Mouse (Mus musculus): ENCODE measurements around the gene 4930519G04Rik. TPM values are rescaled to one million over a fixed set of nuclear protein-coding genes. Genes with fewer than 3 reads are reported as not detected.
"Not testable (repeated sequence)": the region's sequence is repeated elsewhere in the genome, so short reads cannot be mapped to it uniquely, and the experiment has no call there.

The 4930519G04Rik gene
- polyA plus RNA-seq, 1 experiment, result not detected

DNA sequence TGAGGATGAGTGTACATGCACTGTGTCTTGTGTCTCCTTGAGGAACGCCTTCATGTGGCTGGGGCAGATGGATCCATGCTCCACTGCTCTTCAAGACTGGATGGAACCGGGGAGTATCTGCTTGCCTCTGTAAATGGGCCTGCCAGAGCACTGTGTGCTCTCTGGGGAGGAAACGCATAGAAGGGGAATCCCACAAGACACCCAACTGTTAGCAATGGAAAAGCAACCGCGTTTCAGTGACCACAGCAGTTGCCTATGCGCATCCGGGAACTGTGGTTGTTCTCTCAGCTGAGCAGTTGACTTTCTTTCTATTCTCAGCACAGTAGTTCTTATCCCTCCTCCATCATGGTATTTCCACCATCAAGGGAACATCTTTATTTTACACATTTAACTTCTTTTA is 11.3 kb downstream of the 4930519G04Rik start:
- H3K4me3 ChIP-seq (ENCODE audit: insufficient read depth, poor library complexity, severe bottlenecking), result no peak overlapping the region

GRCm38 (mm10) chr5:114865279-114865678 is 11.8 kb downstream of the 4930519G04Rik start:
- TF ChIP-seq MYOD1 (IDR thresholded peaks at IDR 0.05; ENCODE audit: control insufficient read depth, insufficient read length, low read depth) (no peak), MAX (IDR thresholded peaks at IDR 0.05) (no peak), MYOG (IDR thresholded peaks at IDR 0.05; ENCODE audit: control insufficient read depth, extremely low read depth, insufficient read length) (no peak), USF1 (IDR thresholded peaks at IDR 0.05; ENCODE audit: low read depth) (no peak), FOSL1 (IDR thresholded peaks at IDR 0.05; ENCODE audit: insufficient read depth, low read length, poor library complexity, severe bottlenecking) (no peak), CEBPB (IDR thresholded peaks at IDR 0.05; ENCODE audit: low read depth) (no peak), CTCF (IDR thresholded peaks at IDR 0.05; ENCODE audit: control insufficient read depth, insufficient read depth, insufficient read length) (no peak)
- Histone ChIP-seq H3K79me2 (ENCODE audit: control insufficient read depth, insufficient read depth) (no peaks in the 10 kb centered on the region), H3ac (ENCODE audit: control insufficient read depth, insufficient read length, low read depth) (no peak overlapping the region), H3K36me3 (ENCODE audit: control insufficient read depth, insufficient read depth) (no peaks in the 10 kb centered on the region), H3K79me3 (ENCODE audit: low read depth) (no peaks in the 10 kb centered on the region), H3K27me3 (ENCODE audit: control insufficient read depth, insufficient read depth, insufficient read length) (peaks cover 17% of the 10 kb centered on the region), H3K4me3 (ENCODE audit: insufficient read depth, poor library complexity, severe bottlenecking) (no peak overlapping the region)

More for the DNA sequence above, 11.3 kb downstream of the 4930519G04Rik start:
- Histone ChIP-seq H3K36me3 (ENCODE audit: control insufficient read depth, insufficient read depth) (no peaks in the 10 kb centered on the region), H3K79me3 (ENCODE audit: low read depth) (no peaks in the 10 kb centered on the region), H3K79me2 (ENCODE audit: control insufficient read depth, insufficient read depth) (no peaks in the 10 kb centered on the region), H3ac (ENCODE audit: control insufficient read depth, insufficient read length, low read depth) (no peak overlapping the region), H3K27me3 (ENCODE audit: control insufficient read depth, insufficient read depth, insufficient read length) (peaks cover 13% of the 10 kb centered on the region)
- TF ChIP-seq MYOG (IDR thresholded peaks at IDR 0.05; ENCODE audit: control insufficient read depth, extremely low read depth, insufficient read length), result no peak
- TF ChIP-seq FOSL1 (IDR thresholded peaks at IDR 0.05; ENCODE audit: insufficient read depth, low read length, poor library complexity, severe bottlenecking), result no peak
- no peak for TF ChIP-seq MAX (IDR thresholded peaks at IDR 0.05)
- no peak for TF ChIP-seq MYOD1 (IDR thresholded peaks at IDR 0.05; ENCODE audit: control insufficient read depth, insufficient read length, low read depth)
- TF ChIP-seq CEBPB (IDR thresholded peaks at IDR 0.05; ENCODE audit: low read depth), result no peak
- TF ChIP-seq CTCF (IDR thresholded peaks at IDR 0.05; ENCODE audit: control insufficient read depth, insufficient read depth, insufficient read length), result no peak
- no peak for TF ChIP-seq USF1 (IDR thresholded peaks at IDR 0.05; ENCODE audit: low read depth)

DNA sequence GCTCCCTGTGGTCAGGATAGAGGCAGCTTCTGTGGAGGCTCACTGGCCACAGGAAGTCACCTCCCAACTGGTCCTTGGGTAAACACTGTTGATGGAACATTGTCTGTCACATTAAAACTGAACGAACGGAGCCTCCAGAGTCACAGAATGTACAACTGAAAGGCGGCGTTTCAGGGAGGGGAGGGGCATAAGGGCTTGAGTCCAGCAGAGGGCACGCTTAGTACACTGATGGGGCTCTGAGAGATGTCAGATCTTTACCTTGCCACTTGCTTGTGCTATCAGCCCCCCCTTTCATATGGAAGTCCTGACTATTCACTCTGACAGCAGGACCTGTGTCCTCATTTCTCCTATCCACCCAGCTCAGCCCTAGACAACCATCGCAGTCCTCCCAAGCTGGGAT is 22.4 kb downstream of the 4930519G04Rik start:
- Histone ChIP-seq H3K79me3 (ENCODE audit: low read depth) (no peaks in the 10 kb centered on the region), H3K27me3 (ENCODE audit: control insufficient read depth, insufficient read depth, insufficient read length) (peaks cover 47% of the 10 kb centered on the region), H3ac (ENCODE audit: control insufficient read depth, insufficient read length, low read depth) (no peak overlapping the region), H3K4me3 (ENCODE audit: insufficient read depth, poor library complexity, severe bottlenecking) (no peak overlapping the region), H3K36me3 (ENCODE audit: control insufficient read depth, insufficient read depth) (no peaks in the 10 kb centered on the region), H3K79me2 (ENCODE audit: control insufficient read depth, insufficient read depth) (no peaks in the 10 kb centered on the region)
- TF ChIP-seq MAX (IDR thresholded peaks at IDR 0.05) (no peak), CEBPB (IDR thresholded peaks at IDR 0.05; ENCODE audit: low read depth) (no peak), CTCF (IDR thresholded peaks at IDR 0.05; ENCODE audit: control insufficient read depth, insufficient read depth, insufficient read length) (no peak)

DNA sequence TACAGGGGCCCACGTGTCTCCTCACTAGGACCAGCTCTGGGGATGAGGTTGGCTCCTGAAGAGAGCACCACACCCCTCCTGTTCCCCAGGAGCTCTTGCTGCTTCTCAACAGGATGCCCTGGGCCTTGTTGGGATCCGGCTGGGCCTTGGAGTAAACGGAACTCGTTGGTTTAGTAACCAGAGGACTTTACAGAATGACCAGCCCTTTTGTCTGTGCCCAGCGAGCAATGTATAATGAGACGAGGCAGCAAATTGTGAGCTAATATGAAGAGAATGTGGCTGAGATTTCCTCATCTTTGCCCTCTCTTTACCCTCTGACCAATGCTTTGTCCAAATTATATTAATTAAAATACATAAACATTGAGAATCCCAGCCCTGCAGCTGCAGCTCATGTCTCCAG is 22.9 kb downstream of the 4930519G04Rik start:
- no peak for TF ChIP-seq FOSL1 (IDR thresholded peaks at IDR 0.05; ENCODE audit: insufficient read depth, low read length, poor library complexity, severe bottlenecking)
- TF ChIP-seq MYOG (IDR thresholded peaks at IDR 0.05; ENCODE audit: control insufficient read depth, extremely low read depth, insufficient read length), result no peak
- no peak for TF ChIP-seq CEBPB (IDR thresholded peaks at IDR 0.05; ENCODE audit: low read depth)
- no peak for TF ChIP-seq USF1 (IDR thresholded peaks at IDR 0.05; ENCODE audit: low read depth)
- no peak for TF ChIP-seq MYOD1 (IDR thresholded peaks at IDR 0.05; ENCODE audit: control insufficient read depth, insufficient read length, low read depth)
- no peak for TF ChIP-seq MAX (IDR thresholded peaks at IDR 0.05)
- TF ChIP-seq CTCF (IDR thresholded peaks at IDR 0.05; ENCODE audit: control insufficient read depth, insufficient read depth, insufficient read length), result no peak
- Histone ChIP-seq H3K4me3 (ENCODE audit: insufficient read depth, poor library complexity, severe bottlenecking) (no peak overlapping the region), H3K79me2 (ENCODE audit: control insufficient read depth, insufficient read depth) (no peaks in the 10 kb centered on the region), H3K27me3 (ENCODE audit: control insufficient read depth, insufficient read depth, insufficient read length) (peaks cover 47% of the 10 kb centered on the region), H3ac (ENCODE audit: control insufficient read depth, insufficient read length, low read depth) (no peak overlapping the region), H3K36me3 (ENCODE audit: control insufficient read depth, insufficient read depth) (no peaks in the 10 kb centered on the region), H3K79me3 (ENCODE audit: low read depth) (no peaks in the 10 kb centered on the region)

GRCm38 (mm10) chr5:114877487-114877886 is 24.0 kb downstream of the 4930519G04Rik start:
- TF ChIP-seq MAX (IDR thresholded peaks at IDR 0.05), result no peak
- no peak for TF ChIP-seq MYOD1 (IDR thresholded peaks at IDR 0.05; ENCODE audit: control insufficient read depth, insufficient read length, low read depth)
- TF ChIP-seq CTCF (IDR thresholded peaks at IDR 0.05; ENCODE audit: control insufficient read depth, insufficient read depth, insufficient read length), result no peak
- TF ChIP-seq USF1 (IDR thresholded peaks at IDR 0.05; ENCODE audit: low read depth), result no peak
- no peak for TF ChIP-seq CEBPB (IDR thresholded peaks at IDR 0.05; ENCODE audit: low read depth)
- TF ChIP-seq FOSL1 (IDR thresholded peaks at IDR 0.05; ENCODE audit: insufficient read depth, low read length, poor library complexity, severe bottlenecking), result no peak
- TF ChIP-seq MYOG (IDR thresholded peaks at IDR 0.05; ENCODE audit: control insufficient read depth, extremely low read depth, insufficient read length), result no peak

DNA sequence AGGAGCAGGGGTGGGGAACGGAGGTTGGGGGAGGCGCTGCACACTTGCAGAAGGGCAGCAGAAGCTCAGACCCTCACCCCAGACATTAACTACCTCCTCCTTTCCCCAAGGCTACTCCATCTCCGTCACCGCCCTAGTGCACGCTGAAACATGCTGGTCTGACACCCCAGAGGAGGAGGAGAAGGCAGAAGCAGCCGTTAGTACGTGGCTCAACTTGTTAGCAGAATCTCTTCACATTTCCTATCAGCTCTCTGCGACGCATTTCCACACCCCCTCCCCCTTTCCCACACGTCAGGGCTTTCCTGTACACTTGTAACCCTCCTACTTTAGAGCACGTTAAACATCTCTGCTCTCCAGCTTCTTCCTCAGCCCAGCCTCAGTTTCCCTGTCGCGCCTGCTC is 25.9 kb downstream of the 4930519G04Rik start:
- Histone ChIP-seq H3K79me2 (ENCODE audit: control insufficient read depth, insufficient read depth) (no peaks in the 10 kb centered on the region), H3K27me3 (ENCODE audit: control insufficient read depth, insufficient read depth, insufficient read length) (peaks cover 24% of the 10 kb centered on the region), H3K79me3 (ENCODE audit: low read depth) (no peaks in the 10 kb centered on the region), H3K4me3 (ENCODE audit: insufficient read depth, poor library complexity, severe bottlenecking) (no peak overlapping the region), H3K36me3 (ENCODE audit: control insufficient read depth, insufficient read depth) (no peaks in the 10 kb centered on the region), H3ac (ENCODE audit: control insufficient read depth, insufficient read length, low read depth) (no peak overlapping the region)
- TF ChIP-seq FOSL1 (IDR thresholded peaks at IDR 0.05; ENCODE audit: insufficient read depth, low read length, poor library complexity, severe bottlenecking) (no peak), CEBPB (IDR thresholded peaks at IDR 0.05; ENCODE audit: low read depth) (no peak), MYOG (IDR thresholded peaks at IDR 0.05; ENCODE audit: control insufficient read depth, extremely low read depth, insufficient read length) (no peak), USF1 (IDR thresholded peaks at IDR 0.05; ENCODE audit: low read depth) (no peak), MYOD1 (IDR thresholded peaks at IDR 0.05; ENCODE audit: control insufficient read depth, insufficient read length, low read depth) (no peak), MAX (IDR thresholded peaks at IDR 0.05) (no peak), CTCF (IDR thresholded peaks at IDR 0.05; ENCODE audit: control insufficient read depth, insufficient read depth, insufficient read length) (no peak)

More at GRCm38 (mm10) chr5:114877487-114877886, 24.0 kb downstream of the 4930519G04Rik start:
- Histone ChIP-seq H3K27me3 (ENCODE audit: control insufficient read depth, insufficient read depth, insufficient read length) (peaks cover 43% of the 10 kb centered on the region), H3K4me3 (ENCODE audit: insufficient read depth, poor library complexity, severe bottlenecking) (no peak overlapping the region), H3K79me3 (ENCODE audit: low read depth) (no peaks in the 10 kb centered on the region), H3K36me3 (ENCODE audit: control insufficient read depth, insufficient read depth) (no peaks in the 10 kb centered on the region), H3K79me2 (ENCODE audit: control insufficient read depth, insufficient read depth) (no peaks in the 10 kb centered on the region), H3ac (ENCODE audit: control insufficient read depth, insufficient read length, low read depth) (no peak overlapping the region)

DNA sequence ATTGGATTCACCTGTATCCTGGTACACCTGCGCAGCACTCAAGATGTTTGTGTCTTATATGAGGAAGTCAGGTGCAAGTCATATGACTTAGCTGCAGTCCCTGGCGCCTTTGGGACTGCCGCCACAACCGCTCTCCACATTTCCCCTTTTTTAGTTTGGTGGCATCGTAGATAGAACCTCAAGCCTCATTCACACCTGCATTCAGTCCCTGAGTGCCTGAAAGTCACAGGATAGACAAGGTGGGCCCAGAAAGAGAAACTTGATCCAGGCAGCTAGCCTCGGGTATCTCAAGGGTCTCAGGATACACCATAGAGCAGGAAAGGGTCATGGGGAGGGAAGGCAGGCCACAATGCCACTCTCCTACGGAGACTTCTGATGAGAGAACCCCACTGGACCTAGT is 28.9 kb downstream of the 4930519G04Rik start:
- not testable (repeated sequence) for H3K36me3 ChIP-seq (ENCODE audit: control insufficient read depth, insufficient read depth); H3ac ChIP-seq (ENCODE audit: control insufficient read depth, insufficient read length, low read depth); H3K79me2 ChIP-seq (ENCODE audit: control insufficient read depth, insufficient read depth); H3K4me3 ChIP-seq (ENCODE audit: insufficient read depth, poor library complexity, severe bottlenecking); H3K79me3 ChIP-seq (ENCODE audit: low read depth)
- H3K27me3 ChIP-seq (ENCODE audit: control insufficient read depth, insufficient read depth, insufficient read length), result peaks cover 15% of the 10 kb centered on the region
